Mouse (Mus musculus): ENCODE measurements around the gene Scn8a. TPM values are rescaled to one million over a fixed set of nuclear protein-coding genes. Genes with fewer than 3 reads are reported as not detected.

The Scn8a gene
- polyA plus RNA-seq, 1 experiment = not detected

DNA sequence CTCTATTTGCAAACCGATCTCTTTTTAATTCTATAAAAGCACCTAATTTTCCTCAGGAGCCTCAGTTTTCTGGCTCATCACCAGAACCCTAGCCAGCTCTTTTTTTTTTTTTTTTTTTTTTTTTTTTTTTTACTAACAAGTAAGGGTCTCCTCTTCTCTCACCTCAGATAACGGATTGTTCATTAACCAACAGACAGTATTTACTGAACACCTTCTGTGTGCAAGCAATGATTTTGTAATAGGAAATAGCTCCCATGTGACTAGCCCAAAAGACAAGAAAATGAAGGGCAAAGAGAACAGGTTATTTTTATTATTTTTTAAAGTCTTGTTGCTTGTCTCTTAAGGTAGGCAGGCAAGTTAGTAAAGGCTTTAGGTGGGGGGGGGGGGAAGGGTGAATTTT is 82.6 kb downstream of the Scn8a start:
- H3K4me2 ChIP-seq (ENCODE audit: low read depth) = no peak overlapping the region
- H3K36me3 ChIP-seq (ENCODE audit: control insufficient read depth, insufficient read depth) = no peaks in the 10 kb centered on the region
- no peak overlapping the region for H3ac ChIP-seq (ENCODE audit: control insufficient read depth, insufficient read length)
- peaks cover 68% of the 10 kb centered on the region for H3K27me3 ChIP-seq (ENCODE audit: control insufficient read depth, insufficient read depth, insufficient read length)
- no peak overlapping the region for H3K4me3 ChIP-seq
- TF ChIP-seq TCF3 (IDR thresholded peaks at IDR 0.05; ENCODE audit: insufficient read length, low read depth) (no peak), MAX (IDR thresholded peaks at IDR 0.05; ENCODE audit: low read depth) (no peak), USF1 (IDR thresholded peaks at IDR 0.05; ENCODE audit: low read depth) (no peak), TCF12 (IDR thresholded peaks at IDR 0.05; ENCODE audit: insufficient read depth, poor library complexity, severe bottlenecking) (no peak), SRF (IDR thresholded peaks at IDR 0.05; ENCODE audit: control insufficient read depth, insufficient read length, low read depth) (no peak), E2F4 (IDR thresholded peaks at IDR 0.05; ENCODE audit: insufficient read depth) (no peak), POLR2A (IDR thresholded peaks at IDR 0.05; ENCODE audit: insufficient read length, low read depth) (no peak), CEBPB (IDR thresholded peaks at IDR 0.05; ENCODE audit: insufficient read depth, poor library complexity, severe bottlenecking) (no peak), MYOD1 (IDR thresholded peaks at IDR 0.05; ENCODE audit: control insufficient read depth in 1 of 3, insufficient read length in 2 of 3, low read depth in 2 of 3) (no peak), REST (IDR thresholded peaks at IDR 0.05; ENCODE audit: insufficient read depth, insufficient read length) (no peak)
- no peaks in the 10 kb centered on the region for H3K79me2 ChIP-seq (ENCODE audit: control insufficient read depth, insufficient read depth)

GRCm38 (mm10) chr15:100952854-100953253 is 83.2 kb downstream of the Scn8a start:
- TF ChIP-seq E2F4 (IDR thresholded peaks at IDR 0.05; ENCODE audit: insufficient read depth) = no peak
- H3K4me3 ChIP-seq = no peak overlapping the region

GRCm38 (mm10) chr15:100953955-100954354 is 84.3 kb downstream of the Scn8a start:
- Histone ChIP-seq H3K79me2 (ENCODE audit: control insufficient read depth, insufficient read depth) (no peaks in the 10 kb centered on the region), H3K36me3 (ENCODE audit: control insufficient read depth, insufficient read depth) (no peaks in the 10 kb centered on the region), H3ac (ENCODE audit: control insufficient read depth, insufficient read length) (no peak overlapping the region), H3K27me3 (ENCODE audit: control insufficient read depth, insufficient read depth, insufficient read length) (peaks cover 63% of the 10 kb centered on the region), H3K4me3 (no peak overlapping the region), H3K4me2 (ENCODE audit: low read depth) (no peak overlapping the region)
- no peak for TF ChIP-seq CEBPB (IDR thresholded peaks at IDR 0.05; ENCODE audit: insufficient read depth, poor library complexity, severe bottlenecking)

More at GRCm38 (mm10) chr15:100952854-100953253, 83.2 kb downstream of the Scn8a start:
- no peaks in the 10 kb centered on the region for H3K79me2 ChIP-seq (ENCODE audit: control insufficient read depth, insufficient read depth)
- H3K27me3 ChIP-seq (ENCODE audit: control insufficient read depth, insufficient read depth, insufficient read length) = peaks cover 70% of the 10 kb centered on the region
- H3K4me2 ChIP-seq (ENCODE audit: low read depth) = no peak overlapping the region
- no peaks in the 10 kb centered on the region for H3K36me3 ChIP-seq (ENCODE audit: control insufficient read depth, insufficient read depth)
- no peak overlapping the region for H3ac ChIP-seq (ENCODE audit: control insufficient read depth, insufficient read length)

DNA sequence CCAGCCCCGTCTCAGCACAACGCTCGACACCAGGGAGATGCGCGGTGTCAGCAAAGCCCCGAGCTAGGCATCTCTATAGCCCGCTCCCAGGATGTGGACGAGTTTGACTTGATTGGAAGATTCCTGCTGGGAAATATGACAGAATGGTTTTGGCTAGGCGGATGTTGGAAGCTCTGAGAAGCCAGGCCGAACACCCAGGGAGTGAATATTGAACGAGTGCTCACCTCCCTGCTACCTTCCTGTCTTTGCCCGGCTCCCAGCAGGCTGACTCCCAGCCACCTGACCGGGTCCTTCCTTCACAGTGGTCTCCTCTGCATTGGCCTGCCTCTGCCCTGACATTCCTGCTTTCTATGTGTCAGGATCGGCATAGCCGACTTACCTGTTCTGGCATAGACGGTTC is 85.1 kb downstream of the Scn8a start:
- peaks cover 58% of the 10 kb centered on the region for H3K27me3 ChIP-seq (ENCODE audit: control insufficient read depth, insufficient read depth, insufficient read length)
- no peaks in the 10 kb centered on the region for H3K36me3 ChIP-seq (ENCODE audit: control insufficient read depth, insufficient read depth)
- H3K4me3 ChIP-seq = no peak overlapping the region
- no peak overlapping the region for H3K4me2 ChIP-seq (ENCODE audit: low read depth)
- no peaks in the 10 kb centered on the region for H3K79me2 ChIP-seq (ENCODE audit: control insufficient read depth, insufficient read depth)
- H3ac ChIP-seq (ENCODE audit: control insufficient read depth, insufficient read length) = no peak overlapping the region
- TF ChIP-seq MYOD1 (IDR thresholded peaks at IDR 0.05; ENCODE audit: control insufficient read depth in 1 of 3, insufficient read length in 2 of 3, low read depth in 2 of 3) = no peak
- no peak for TF ChIP-seq REST (IDR thresholded peaks at IDR 0.05; ENCODE audit: insufficient read depth, insufficient read length)
- no peak for TF ChIP-seq USF1 (IDR thresholded peaks at IDR 0.05; ENCODE audit: low read depth)
- no peak for TF ChIP-seq CEBPB (IDR thresholded peaks at IDR 0.05; ENCODE audit: insufficient read depth, poor library complexity, severe bottlenecking)
- no peak for TF ChIP-seq E2F4 (IDR thresholded peaks at IDR 0.05; ENCODE audit: insufficient read depth)
- no peak for TF ChIP-seq MYOG (IDR thresholded peaks at IDR 0.05; ENCODE audit: control insufficient read depth in 1 of 3, insufficient read depth in 1 of 3, insufficient read length in 2 of 3, low read depth in 2 of 3)
- TF ChIP-seq TCF12 (IDR thresholded peaks at IDR 0.05; ENCODE audit: insufficient read depth, poor library complexity, severe bottlenecking) = no peak
- TF ChIP-seq POLR2A (IDR thresholded peaks at IDR 0.05; ENCODE audit: insufficient read length, low read depth) = no peak
- no peak for TF ChIP-seq MAX (IDR thresholded peaks at IDR 0.05; ENCODE audit: low read depth)
- TF ChIP-seq SRF (IDR thresholded peaks at IDR 0.05; ENCODE audit: control insufficient read depth, insufficient read length, low read depth) = no peak
- no peak for TF ChIP-seq POLR2AphosphoS2 (IDR thresholded peaks at IDR 0.05; ENCODE audit: insufficient read length, low read depth)
- no peak for TF ChIP-seq TCF3 (IDR thresholded peaks at IDR 0.05; ENCODE audit: insufficient read length, low read depth)

GRCm38 (mm10) chr15:100960958-100961357 is 91.3 kb downstream of the Scn8a start:
- Histone ChIP-seq H3ac (ENCODE audit: control insufficient read depth, insufficient read length) (no peak overlapping the region), H3K4me2 (ENCODE audit: low read depth) (no peak overlapping the region), H3K79me2 (ENCODE audit: control insufficient read depth, insufficient read depth) (no peaks in the 10 kb centered on the region), H3K27me3 (ENCODE audit: control insufficient read depth, insufficient read depth, insufficient read length) (peaks cover 51% of the 10 kb centered on the region), H3K4me3 (no peak overlapping the region), H3K36me3 (ENCODE audit: control insufficient read depth, insufficient read depth) (no peaks in the 10 kb centered on the region)
- TF ChIP-seq USF1 (IDR thresholded peaks at IDR 0.05; ENCODE audit: low read depth) = no peak
- TF ChIP-seq CEBPB (IDR thresholded peaks at IDR 0.05; ENCODE audit: insufficient read depth, poor library complexity, severe bottlenecking) = no peak
- no peak for TF ChIP-seq MYOD1 (IDR thresholded peaks at IDR 0.05; ENCODE audit: control insufficient read depth in 1 of 3, insufficient read length in 2 of 3, low read depth in 2 of 3)
- no peak for TF ChIP-seq SRF (IDR thresholded peaks at IDR 0.05; ENCODE audit: control insufficient read depth, insufficient read length, low read depth)
- no peak for TF ChIP-seq E2F4 (IDR thresholded peaks at IDR 0.05; ENCODE audit: insufficient read depth)
- no peak for TF ChIP-seq TCF12 (IDR thresholded peaks at IDR 0.05; ENCODE audit: insufficient read depth, poor library complexity, severe bottlenecking)
- no peak for TF ChIP-seq MAX (IDR thresholded peaks at IDR 0.05; ENCODE audit: low read depth)
- TF ChIP-seq TCF3 (IDR thresholded peaks at IDR 0.05; ENCODE audit: insufficient read length, low read depth) = no peak
- TF ChIP-seq POLR2A (IDR thresholded peaks at IDR 0.05; ENCODE audit: insufficient read length, low read depth) = no peak
- TF ChIP-seq POLR2AphosphoS2 (IDR thresholded peaks at IDR 0.05; ENCODE audit: insufficient read length, low read depth) = no peak
- TF ChIP-seq REST (IDR thresholded peaks at IDR 0.05; ENCODE audit: insufficient read depth, insufficient read length) = no peak
- no peak for TF ChIP-seq MYOG (IDR thresholded peaks at IDR 0.05; ENCODE audit: control insufficient read depth in 1 of 3, insufficient read depth in 1 of 3, insufficient read length in 2 of 3, low read depth in 2 of 3)
